Mouse (Mus musculus) urinary bladder, adult 2 months (tissue): ENCODE results near the gene Cpn1. TPM values are rescaled to one million over a fixed set of nuclear protein-coding genes. Genes with fewer than 3 reads are reported as not detected.

Source experiments
- DNase-seq: peaks from one replicate; pipeline ENCODE4 v3.0.0; 2022; ENCODE audit warnings: low spot score
- polyA plus RNA-seq: library from polyadenylated mRNA; depleted of rRNA; stranded (reverse); fragments of >200 nt; gene quantifications from 2 replicates; pipeline ENCODE4 v1.2.3, GENCODE M21; 2012; rRNA removed

Gene Cpn1
- polyA plus RNA-seq, 1 experiment: 0.21 TPM

DNA sequence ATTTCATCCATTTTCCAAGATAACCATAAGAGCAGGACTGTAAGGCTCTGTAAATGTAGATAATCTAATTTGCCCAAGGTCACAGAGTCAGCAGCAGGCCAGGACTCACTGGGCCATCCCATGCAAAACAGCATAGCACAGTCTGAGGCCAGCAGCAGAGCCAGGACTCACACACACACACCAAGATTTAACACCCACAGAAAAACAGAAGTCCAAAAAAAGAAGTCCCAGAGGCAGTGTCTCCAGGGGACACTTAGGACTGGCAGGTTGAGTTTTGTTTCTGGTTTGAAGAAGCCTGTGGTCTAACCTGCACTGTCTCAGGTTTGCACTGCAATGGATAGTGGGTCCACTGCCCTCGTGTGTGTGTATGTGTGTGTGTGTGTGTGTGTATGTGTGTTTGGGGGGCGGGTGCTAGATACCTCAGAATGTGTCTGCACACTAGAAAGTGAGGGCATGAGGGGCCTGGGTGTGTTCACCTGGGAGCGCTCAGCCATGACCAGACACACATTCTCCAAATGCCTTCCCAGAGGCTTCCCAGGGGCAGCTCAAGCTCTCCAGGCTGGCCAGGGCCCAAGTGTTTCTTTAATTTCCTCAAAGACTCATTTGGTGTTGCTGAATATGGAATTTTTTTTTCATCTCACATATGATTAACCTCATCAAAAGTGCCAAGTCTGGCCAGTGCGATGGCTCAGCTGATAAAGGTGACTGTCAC, 73.4 kb downstream of the Cpn1 start:
- DNase-seq: no peak

DNA sequence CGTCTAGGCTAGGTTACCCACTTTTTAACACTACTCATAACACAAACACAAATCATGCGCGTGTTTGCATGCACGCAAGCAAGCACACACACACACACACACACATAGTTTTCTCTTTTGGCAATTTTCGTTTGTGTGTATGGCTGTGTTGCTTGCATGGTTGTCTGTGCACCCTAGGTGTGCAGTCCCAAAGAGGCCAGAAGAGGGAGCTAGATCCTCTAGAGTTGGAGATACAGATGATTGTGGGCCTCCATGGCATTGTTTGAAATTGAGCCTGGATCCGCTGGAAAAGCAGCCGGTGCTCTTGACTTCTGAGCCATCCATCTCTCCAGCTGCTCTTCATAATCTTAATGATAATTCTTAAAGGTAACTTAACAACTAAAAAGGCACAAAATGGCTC, 79.9 kb downstream of the Cpn1 start:
- DNase-seq: no peak

Other genes with a start within 250 kb of the Cpn1 start
- gene Cutc, start 233.6 kb downstream of the Cpn1 start, polyA plus RNA-seq: 11.1 and 13.3 TPM in 2 replicates
- 14.0 and 14.6 TPM in 2 replicates for gene Cox15, start 233.6 kb downstream of the Cpn1 start, polyA plus RNA-seq
- 0.28 and 0.50 TPM in 2 replicates for gene Abcc2, start 204.4 kb downstream of the Cpn1 start, polyA plus RNA-seq
- 33.7 and 34.7 TPM in 2 replicates for gene Dnmbp, start 46.4 kb downstream of the Cpn1 start, polyA plus RNA-seq
- gene Cyp2c23, start 42.7 kb upstream of the Cpn1 start, polyA plus RNA-seq: 2.2 and 2.5 TPM in 2 replicates
- gene Erlin1, start 83.2 kb upstream of the Cpn1 start, polyA plus RNA-seq: 21.8 and 29.5 TPM in 2 replicates
- gene Chuk, start 120.9 kb upstream of the Cpn1 start, polyA plus RNA-seq: 53.4 and 70.8 TPM in 2 replicates
- gene Cwf19l1, start 149.3 kb upstream of the Cpn1 start, polyA plus RNA-seq: 15.0 and 17.0 TPM in 2 replicates
- 54.2 and 61.4 TPM in 2 replicates for gene Bloc1s2, start 159.9 kb upstream of the Cpn1 start, polyA plus RNA-seq
- 0.01 TPM in 1 of 2 replicates, not detected in the other for gene Pkd2l1, start 205.9 kb upstream of the Cpn1 start, polyA plus RNA-seq
- gene Scd3, start 216.7 kb upstream of the Cpn1 start, polyA plus RNA-seq: 0.01 and 0.28 TPM in 2 replicates